Mouse (Mus musculus) heart, postnatal 25 days (tissue): ENCODE measurements at regions not wholly inside any gene's neighbourhood (a gene's known extent, or its start where the extent isn't known, plus 50 kb on each side); places are given as distances from the start of the nearest gene placed in this dataset.

Experiments
- DNase-seq: peaks from one replicate; pipeline ENCODE4 v3.0.0; 2022; ENCODE audit warnings: low spot score
- intact Hi-C: fragments of 180-260 bp; cut with DNase I; formaldehyde crosslinking; loops from one replicate; pipeline ENCODE4 v1.15.1; 2025

DNA sequence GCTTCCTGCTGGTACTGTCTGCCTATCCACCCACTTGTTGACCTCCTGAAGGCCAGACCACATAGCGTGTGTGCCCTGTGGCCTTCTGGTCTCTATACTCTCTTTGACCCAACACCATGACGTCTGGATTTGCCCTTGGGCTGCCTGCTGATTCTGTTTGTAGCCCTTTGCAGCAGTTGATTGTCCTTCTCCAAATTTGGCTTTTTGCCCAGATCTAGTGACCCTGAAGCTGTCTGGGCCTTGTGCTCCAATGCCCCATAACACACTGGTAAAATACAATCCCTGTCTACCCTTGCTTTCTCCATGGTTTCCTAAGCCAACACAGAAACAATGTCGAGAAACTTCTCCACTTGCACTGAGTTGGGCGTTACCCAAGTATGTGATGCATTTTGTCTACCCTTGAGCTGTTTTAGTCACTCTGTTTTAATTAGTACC, 979.3 kb downstream of the Epha4 start:
- intact Hi-C loops: no loop called here
- no peak for DNase-seq

DNA sequence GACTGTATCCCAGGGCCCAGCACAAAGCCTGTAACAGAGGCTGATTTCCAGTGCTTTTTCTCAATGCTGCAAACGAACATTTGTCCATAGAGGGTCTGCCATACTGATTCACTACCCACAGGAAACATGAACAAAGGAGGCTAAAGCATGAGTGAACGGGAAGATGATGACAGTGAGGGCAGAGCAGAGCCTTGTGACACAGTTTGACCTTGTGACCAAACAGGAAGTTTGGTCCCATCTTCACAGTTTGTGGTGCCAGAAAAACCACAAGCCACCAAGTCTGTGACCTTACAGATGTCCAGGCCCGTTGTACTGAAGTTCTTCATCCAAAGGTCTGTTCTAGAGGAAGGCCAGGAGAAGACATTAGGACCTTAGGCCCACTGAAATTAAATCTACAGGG, 974.4 kb downstream of the Epha4 start:
- intact Hi-C loops: no loop called here

DNA sequence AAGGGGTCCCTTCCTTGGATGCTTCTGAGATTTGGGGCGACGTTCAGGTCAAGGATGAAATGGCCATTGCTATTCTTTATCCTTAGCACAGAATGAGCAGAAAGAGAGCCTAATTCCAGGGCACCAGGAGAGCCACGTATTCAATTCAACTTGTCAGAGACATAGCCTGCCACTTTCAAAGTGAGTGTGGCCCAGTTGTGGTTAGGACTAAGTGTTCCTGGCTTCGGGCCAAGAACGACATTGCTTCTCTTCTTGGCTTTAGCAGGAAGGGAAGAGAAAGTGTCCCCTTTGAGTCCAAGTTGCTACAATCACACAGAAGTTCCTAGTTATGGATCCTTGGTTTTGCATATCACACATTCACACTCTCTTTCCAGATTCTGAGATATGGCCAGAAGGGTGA, 964.0 kb downstream of the Epha4 start:
- intact Hi-C loops: no loop called here
- peak; percentile 4 for DNase-seq

More for the DNA sequence above, 974.4 kb downstream of the Epha4 start:
- no peak for DNase-seq

DNA sequence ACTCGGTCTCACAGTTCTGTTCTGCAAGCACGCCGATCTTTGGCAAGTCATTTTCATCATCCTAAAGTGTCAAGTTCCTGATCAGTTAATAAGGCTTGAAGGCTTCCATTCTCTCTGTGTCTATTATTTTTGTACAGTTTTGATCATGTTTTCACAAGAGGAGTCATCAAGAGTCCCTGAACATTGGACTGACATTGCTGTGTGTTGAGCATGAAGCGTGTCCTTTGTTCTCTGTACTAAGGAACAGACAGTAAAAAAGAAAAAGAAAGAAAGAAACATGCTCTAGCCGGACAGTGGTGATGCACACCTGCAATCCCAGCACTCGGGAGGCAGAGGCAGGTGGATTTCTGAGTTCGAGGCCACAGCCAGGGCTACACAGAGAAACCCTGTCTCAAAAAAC, 955.4 kb downstream of the Epha4 start:
- intact Hi-C loops: no loop called here

DNA sequence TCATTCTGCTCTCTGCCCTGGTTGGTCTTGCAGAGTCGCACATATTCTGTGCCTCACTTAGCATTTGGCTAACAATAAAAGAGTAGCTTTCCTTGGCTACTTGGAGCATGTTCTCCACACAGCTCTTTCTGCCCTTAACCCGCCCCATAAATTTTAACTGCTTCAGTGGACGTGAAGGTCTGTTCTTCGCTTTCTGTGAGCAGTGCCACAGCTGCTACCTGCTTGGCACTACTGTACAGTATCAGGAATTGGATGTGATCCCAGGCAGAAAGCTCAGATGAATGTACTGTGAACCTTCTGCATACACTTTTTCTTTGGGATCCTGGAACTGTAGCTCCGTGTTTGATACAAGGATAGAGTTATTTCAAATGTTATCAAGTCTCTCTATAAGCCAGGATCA, 939.4 kb downstream of the Epha4 start:
- DNase-seq: no peak
- intact Hi-C loops: no loop called here

More for the DNA sequence above, 955.4 kb downstream of the Epha4 start:
- no peak for DNase-seq

DNA sequence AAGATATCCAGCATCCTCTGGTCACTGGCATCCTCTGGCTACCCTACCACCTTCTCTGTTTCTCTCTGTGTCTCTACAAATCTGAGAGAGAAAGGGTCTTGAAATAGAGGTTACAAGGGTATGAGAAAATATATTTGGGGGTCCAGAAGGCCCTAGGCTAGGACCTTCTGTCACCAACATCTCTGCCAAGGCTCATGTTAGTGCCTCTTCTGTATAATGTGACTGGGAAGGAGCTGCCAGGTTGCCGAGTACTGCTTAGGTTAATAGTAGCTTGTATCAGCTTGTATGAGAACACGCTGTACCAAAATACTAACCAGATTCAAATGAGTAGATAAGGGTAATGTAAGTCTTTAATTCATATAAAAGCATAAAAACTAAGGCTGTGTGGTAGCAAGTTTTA, 929.0 kb downstream of the Epha4 start:
- no peak for DNase-seq
- intact Hi-C loops: no loop called here

DNA sequence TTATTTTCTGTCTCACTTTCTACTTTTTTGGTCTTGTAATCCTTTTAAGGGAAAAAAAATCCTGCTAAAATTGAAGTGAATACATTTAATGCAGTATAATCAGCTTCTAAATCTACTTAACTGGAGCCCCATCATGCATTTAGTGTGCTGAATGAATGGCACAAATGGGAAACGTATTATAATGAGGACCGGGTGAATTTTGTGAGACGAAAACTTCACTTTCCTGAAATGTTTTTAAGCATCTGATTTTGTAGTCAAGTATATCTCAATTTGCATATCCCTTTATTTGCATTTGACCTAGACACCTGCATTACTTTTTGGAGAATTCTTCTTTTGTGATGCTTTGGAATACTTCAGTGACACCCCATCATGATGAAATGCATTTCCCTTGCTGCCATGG, 889.1 kb downstream of the Epha4 start:
- intact Hi-C loops: no loop called here

DNA sequence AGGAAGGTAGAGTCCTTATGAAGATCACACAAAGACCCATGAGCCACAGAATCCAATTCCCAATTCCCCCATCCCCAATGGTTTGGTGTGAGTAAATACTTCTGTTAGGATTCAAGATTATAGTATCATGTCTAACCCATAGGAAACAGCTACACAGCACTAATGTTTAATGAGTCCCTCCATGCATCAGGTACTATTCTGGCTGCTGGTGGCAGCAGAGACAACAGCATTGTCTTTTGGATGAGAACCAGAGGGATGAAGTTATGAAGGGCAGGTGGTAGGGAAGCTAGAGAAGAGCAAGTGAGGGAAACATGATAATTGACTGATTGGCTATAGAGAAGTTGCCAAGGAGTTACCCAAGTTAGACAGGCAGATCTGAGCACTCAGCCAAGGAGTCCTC, 885.0 kb downstream of the Epha4 start:
- intact Hi-C loops: loop anchor here (10.0 kb wide), 1 partner anchor 885 kb away; the partner anchor contains the start of gene Epha4
- no peak for DNase-seq

More for the DNA sequence above, 889.1 kb downstream of the Epha4 start:
- DNase-seq: no peak

DNA sequence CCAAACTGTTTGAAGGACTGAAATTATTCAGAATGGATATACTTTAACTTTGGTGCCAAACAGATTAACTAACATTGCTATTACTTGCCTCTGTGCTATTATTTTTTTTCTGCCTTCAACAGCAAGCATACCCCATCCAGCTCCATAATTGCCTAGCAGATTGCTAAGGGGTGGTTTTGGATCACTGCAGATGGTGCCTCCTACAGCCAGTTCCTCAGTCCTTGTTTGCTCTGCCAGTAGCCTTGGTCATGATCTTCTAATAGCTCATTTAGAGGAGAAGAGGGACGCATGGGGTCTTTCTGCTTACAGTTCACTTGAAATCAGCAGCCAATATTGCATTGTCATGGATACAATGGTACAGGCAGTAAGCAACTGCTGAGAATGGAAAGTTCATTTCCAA, 880.8 kb downstream of the Epha4 start:
- intact Hi-C loops: loop anchor here (10.0 kb wide), 1 partner anchor 881 kb away; the partner anchor contains the start of gene Epha4
- DNase-seq: no peak

DNA sequence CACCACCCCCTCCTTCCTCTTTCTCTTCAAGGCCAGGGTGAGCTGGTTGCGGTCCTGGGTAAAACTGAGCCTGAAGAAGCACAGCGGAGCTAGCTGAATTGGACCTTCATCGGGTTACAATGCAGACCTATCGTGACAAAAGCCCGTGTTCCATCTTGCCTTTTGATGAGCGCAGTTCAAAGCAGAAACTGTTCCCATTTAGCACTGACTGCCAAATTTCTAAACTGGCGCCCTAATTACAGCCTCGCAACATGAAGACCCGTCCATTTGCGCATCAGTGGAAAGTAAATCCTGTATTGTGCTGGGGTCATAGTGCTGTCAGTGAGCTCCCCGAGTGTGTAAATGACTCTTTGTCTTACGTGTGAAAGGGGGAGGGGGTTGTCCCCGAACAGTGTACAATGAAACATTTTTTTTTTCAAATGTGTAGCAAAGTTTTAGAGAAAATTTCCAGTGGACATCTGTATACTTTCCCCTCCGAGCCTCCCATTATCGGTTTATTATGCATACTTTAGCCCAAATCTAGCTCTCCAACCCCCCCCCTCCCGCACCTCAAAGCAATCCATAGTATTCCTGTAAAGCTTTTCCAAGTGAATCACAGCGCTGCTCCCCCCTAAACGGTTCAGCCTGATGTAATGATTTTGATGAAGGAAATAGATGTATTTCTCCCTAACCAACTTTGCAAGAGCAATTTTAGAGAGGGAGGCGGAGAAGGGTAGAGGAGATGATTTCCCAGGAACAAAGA, 877.4 kb downstream of the Epha4 start:
- intact Hi-C loops: loop anchor here (10.0 kb wide), 1 partner anchor 877 kb away; the partner anchor contains the start of gene Epha4
- DNase-seq: no peak

DNA sequence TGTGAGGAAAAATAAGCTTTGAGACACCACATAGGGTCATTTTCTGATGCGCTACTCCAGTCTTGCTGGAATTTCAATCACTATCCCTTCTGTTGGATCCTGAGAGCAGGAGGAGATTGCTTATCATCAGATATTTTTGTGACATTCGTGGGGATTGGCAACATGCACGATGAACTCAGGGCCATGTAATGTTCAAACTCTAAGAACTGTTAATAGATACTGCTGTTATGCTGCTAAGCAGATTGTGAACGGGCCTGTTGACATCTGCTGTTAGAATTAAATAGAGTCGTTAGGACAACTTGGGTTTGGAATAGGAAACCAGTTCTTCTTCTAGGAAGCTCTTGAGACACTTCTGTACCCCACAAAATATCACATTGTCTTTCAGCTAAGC, 876.9 kb downstream of the Epha4 start:
- intact Hi-C loops: loop anchor here (10.0 kb wide), 1 partner anchor 877 kb away; the partner anchor contains the start of gene Epha4
- no peak for DNase-seq

DNA sequence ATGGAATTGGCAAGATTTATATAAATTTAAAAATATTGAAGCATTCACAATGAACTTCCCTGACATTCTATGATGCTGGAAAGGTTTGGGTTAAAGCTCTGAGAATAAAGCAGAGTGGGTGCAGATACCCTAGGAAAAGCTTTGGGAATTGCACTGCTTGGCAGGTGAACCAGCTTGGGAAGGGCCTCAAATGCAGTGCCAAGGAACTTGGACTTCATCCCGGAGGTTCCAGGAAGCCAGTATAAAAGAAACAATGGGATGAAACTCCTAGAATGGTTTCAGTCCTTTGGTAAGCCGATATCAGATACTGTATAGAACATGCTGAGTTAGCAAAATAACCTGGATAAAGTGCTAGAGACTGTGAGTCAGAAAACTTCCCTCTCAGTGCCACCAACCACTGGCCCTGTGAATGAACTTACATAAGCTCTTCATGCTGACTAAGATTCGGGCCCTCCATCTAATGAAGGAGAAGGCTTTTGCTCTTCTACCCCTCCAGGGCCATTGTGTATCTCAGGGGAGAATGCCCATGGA, 873.6 kb downstream of the Epha4 start:
- intact Hi-C loops: no loop called here
- DNase-seq: no peak

DNA sequence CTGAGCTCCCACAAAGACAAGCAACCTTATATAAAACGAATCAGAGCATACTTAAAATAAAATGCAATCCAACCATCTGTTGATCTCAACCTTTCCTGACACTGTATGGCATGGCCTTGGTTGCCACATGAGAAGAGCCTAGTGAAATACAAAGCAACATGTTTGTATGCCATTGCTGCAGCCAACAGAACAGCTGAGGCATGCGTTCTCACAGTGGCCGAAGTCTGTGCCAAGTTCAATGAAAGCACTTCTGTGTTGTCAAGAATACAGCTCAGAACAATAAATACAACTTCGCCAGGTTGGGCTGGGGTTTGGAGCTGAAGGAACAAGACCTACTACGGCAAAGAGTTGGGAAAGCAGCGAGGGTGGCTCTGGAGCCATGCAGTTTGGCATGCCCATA, 872.2 kb downstream of the Epha4 start:
- intact Hi-C loops: no loop called here
- no peak for DNase-seq

DNA sequence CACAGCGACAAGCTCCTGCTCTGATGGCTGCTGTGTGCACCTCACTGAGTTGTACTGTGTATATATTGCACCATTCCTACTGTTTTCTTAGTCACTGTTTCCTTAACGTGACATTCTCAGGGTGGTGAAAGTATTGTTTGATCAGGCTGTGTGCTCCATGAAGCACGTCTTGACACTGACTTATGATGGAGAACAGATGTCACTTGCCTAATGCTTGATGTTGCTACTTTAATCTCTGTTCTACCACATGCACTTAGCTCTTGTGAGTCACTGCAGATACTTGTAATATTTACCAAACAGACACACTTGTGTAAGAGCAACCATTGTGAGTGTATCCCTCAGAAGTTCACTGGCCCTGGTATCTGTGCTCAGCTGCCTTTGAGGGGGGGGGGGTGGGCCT, 870.0 kb downstream of the Epha4 start:
- intact Hi-C loops: no loop called here
- no peak for DNase-seq

DNA sequence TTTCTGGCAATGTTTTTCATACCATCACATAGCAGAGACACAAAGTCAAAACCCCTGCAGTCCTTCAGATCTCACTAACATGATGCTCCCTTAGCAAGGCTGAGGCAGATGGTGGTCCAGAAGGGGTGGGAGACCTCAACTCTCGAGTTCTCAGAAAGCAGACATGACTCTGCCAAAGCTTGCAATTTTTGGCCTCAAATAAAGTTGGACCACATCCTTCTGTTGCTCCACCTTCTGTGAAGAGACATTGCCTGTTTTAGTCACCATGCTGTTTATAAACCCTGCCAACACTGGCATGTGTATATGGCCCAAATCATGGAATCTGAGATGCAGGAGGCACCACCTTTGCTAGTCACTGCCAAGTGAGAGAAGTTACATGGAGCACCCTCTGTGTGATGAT, 860.1 kb downstream of the Epha4 start:
- intact Hi-C loops: no loop called here
- DNase-seq: no peak

DNA sequence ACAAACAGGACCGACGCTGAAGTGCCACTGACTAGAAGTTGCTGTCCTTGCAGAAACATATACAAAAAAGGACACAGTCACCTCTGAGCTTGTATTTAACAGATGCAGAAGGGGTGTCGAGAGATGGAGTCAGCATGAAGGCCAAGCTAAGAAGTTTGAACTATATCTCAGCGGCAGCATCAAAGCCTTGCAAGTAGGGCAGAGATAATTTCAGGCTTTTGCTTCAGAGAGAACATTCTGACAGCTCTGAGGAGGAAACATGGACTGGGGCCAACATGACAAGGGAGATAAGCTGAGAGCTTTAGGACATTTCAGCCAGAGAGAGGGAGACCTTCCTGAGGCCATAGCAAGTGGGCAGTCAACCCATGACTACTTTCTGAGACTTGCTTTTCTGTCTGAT, 856.7 kb downstream of the Epha4 start:
- intact Hi-C loops: no loop called here

DNA sequence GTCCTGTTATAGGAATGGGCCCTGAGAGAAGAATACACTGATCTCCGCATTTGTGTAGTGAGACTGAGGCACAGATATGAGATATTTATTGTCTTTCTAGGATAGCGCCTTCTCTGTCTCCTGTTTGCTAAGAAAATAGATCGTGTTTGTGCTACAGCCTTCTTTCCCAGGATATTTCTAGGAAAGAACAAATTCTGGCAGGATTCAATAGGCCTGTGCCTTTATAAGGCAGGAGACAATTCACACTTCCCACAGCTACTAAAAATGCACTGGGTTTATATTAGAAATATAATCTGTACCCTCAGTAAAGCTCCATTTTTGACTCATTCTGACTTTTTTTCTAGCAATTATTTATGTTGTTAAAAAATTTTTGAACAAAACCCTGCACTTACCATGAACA, 854.7 kb downstream of the Epha4 start:
- no peak for DNase-seq
- intact Hi-C loops: no loop called here

More for the DNA sequence above, 856.7 kb downstream of the Epha4 start:
- DNase-seq: peak; percentile 1

DNA sequence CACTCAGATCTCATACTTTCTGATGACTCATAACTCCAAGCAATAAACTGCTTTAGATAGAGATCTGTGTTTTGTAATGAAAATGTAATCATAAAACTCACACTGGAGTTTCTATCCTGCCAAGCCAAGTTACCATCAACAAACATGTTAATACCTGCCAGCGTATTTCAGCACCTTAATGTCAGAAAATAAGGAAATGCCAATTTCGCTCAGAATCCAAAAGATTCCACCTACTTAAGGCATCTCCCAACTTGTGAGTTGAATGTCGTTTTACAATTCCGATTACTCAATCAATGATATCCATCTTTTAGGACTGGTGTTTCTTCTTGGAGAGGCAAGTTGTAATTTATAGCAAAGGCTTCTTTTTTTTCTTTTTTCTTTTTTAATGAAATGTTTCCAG, 850.5 kb downstream of the Epha4 start:
- no peak for DNase-seq
- intact Hi-C loops: no loop called here

DNA sequence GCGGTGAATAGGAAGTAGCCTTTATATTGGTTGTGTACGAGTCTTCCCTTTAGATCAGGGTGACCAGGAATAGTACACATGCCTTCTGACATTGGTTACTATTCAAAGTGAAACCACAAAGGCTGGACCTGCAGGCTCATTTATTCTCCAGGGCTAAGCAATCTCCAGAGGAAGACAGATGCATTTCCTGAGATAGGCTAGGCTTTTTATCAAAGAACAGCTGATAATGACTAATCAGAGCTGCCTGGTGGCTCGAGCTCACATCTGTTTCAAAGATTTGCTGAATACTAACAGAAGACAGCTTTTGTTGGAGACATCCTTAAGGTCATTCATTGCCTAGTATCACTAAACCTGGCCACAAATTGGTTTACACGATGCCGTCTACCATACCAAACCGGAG, 838.1 kb downstream of the Epha4 start:
- no peak for DNase-seq
- intact Hi-C loops: no loop called here

DNA sequence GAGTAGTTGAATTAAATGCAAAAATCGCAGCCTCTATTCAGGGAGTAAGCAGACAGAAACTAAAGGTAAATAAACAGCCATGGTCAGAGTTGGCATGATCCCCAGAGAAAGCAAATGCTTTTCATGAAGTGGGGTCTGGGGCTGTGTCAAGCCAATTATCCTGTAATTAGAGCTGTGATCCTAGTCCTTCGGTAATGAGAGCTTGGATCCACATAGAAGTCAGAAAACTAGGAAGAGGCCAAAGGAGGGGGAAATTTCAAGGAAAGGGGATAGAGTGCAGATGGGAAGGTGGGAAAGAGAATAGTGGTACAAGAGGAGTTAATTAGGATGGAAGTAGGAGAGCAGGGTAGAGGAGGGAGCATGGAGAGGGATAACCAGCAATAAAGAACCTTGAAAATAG, 809.3 kb downstream of the Epha4 start:
- intact Hi-C loops: no loop called here
- no peak for DNase-seq

DNA sequence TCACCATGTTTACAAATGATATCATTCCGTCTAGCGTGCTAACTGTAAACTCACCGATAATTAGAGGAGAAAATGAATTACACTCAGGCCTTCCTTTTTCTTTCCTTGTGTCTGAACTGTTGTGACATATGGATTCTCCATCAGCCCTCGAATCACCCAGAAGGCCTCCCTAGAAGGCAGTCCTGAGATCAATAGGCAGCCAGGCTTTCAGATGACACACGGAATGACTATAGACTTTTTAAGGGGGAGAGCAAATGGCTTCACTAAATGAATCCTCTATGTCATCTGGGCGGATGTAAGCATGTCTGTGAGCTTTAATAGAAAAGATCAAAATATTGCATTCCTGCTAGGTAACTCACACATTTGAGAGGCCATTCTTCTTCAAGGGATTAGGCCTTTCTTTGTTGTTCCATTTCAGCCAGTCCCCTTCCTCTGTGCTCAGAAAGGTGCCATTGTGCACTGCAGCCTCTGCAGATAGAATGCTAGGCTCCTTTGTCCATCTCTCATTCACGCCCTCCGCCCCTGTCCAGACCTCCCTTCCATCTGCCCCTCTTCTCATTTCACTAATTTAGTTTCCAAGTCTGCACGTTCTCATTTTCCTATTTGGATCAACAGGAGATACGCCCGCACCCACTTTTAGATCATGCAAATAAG, 797.1 kb downstream of the Epha4 start:
- no peak for DNase-seq
- intact Hi-C loops: no loop called here
